Mouse (Mus musculus): ENCODE measurements around the gene Olfr1218. TPM values are rescaled to one million over a fixed set of nuclear protein-coding genes. Genes with fewer than 3 reads are reported as not detected.

Olfr1218 gene
- not detected in 2 replicates for polyA plus RNA-seq (2015; fragmentation: Nextera tagmentation; extraction: Ambion mirVana)

GRCm38 (mm10) chr2:89061087-89061486 is at the start of gene Olfr1218:
Gene Olfr1218, minus strand, starts transcription at chr2:89061187.

GRCm38 (mm10) chr2:89106735-89107134 is 45.7 kb upstream of the Olfr1218 start, which contains the start of gene Olfr1220:
Gene Olfr1220, minus strand, starts transcription at chr2:89106835.

GRCm38 (mm10) chr2:89083413-89083812 is 22.4 kb upstream of the Olfr1218 start, which contains the start of gene Olfr1219:
Gene Olfr1219, minus strand, starts transcription at chr2:89083513.

GRCm38 (mm10) chr2:89031965-89032364 is 29.0 kb downstream of the Olfr1218 start, which contains the start of gene Olfr1217:
Gene Olfr1217, minus strand, starts transcription at chr2:89032065.

GRCm38 (mm10) chr2:89018240-89018639 is 42.7 kb downstream of the Olfr1218 start, which contains the start of gene Olfr1216:
Gene Olfr1216, minus strand, starts transcription at chr2:89018340.

GRCm38 (mm10) chr2:89006873-89007272 is 54.1 kb downstream of the Olfr1218 start, which contains the start of gene Olfr1215:
Gene Olfr1215, minus strand, starts transcription at chr2:89006973.

Other genes with a start within 250 kb of the Olfr1218 start
- gene Olfr1202, start 246.7 kb downstream of the Olfr1218 start, polyA plus RNA-seq (2015; fragmentation: Nextera tagmentation; extraction: Ambion mirVana) = not detected in 2 replicates
- not detected in 2 replicates for gene Olfr1205, start 231.4 kb downstream of the Olfr1218 start, polyA plus RNA-seq (2015; fragmentation: Nextera tagmentation; extraction: Ambion mirVana)
- not detected in 2 replicates for gene Olfr1204, start 211.9 kb downstream of the Olfr1218 start, polyA plus RNA-seq (2015; fragmentation: Nextera tagmentation; extraction: Ambion mirVana)
- not detected in 2 replicates for gene Olfr1206, start 198.0 kb downstream of the Olfr1218 start, polyA plus RNA-seq (2015; fragmentation: Nextera tagmentation; extraction: Ambion mirVana)
- not detected in 2 replicates for gene Olfr1208, start 158.9 kb downstream of the Olfr1218 start, polyA plus RNA-seq (2015; fragmentation: Nextera tagmentation; extraction: Ambion mirVana)
- not detected in 2 replicates for gene Olfr1209, start 146.0 kb downstream of the Olfr1218 start, polyA plus RNA-seq (2015; fragmentation: Nextera tagmentation; extraction: Ambion mirVana)
- not detected in 2 replicates for gene Olfr1211, start 123.1 kb downstream of the Olfr1218 start, polyA plus RNA-seq (2015; fragmentation: Nextera tagmentation; extraction: Ambion mirVana)
- not detected in 2 replicates for gene Olfr1212, start 107.2 kb downstream of the Olfr1218 start, polyA plus RNA-seq (2015; fragmentation: Nextera tagmentation; extraction: Ambion mirVana)
- gene Gm13762, start 80.9 kb downstream of the Olfr1218 start, polyA plus RNA-seq (2015; fragmentation: Nextera tagmentation; extraction: Ambion mirVana) = not detected in 2 replicates
- not detected in 2 replicates for gene Olfr1214, start 68.5 kb downstream of the Olfr1218 start, polyA plus RNA-seq (2015; fragmentation: Nextera tagmentation; extraction: Ambion mirVana)
- not detected in 2 replicates for gene Olfr1215, start 54.2 kb downstream of the Olfr1218 start, polyA plus RNA-seq (2015; fragmentation: Nextera tagmentation; extraction: Ambion mirVana)
- gene Olfr1216, start 42.8 kb downstream of the Olfr1218 start, polyA plus RNA-seq (2015; fragmentation: Nextera tagmentation; extraction: Ambion mirVana) = not detected in 2 replicates
- gene Olfr1217, start 29.1 kb downstream of the Olfr1218 start, polyA plus RNA-seq (2015; fragmentation: Nextera tagmentation; extraction: Ambion mirVana) = not detected in 2 replicates
- gene Olfr1219, start 22.3 kb upstream of the Olfr1218 start, polyA plus RNA-seq (2015; fragmentation: Nextera tagmentation; extraction: Ambion mirVana) = not detected in 2 replicates
- not detected in 2 replicates for gene Olfr1220, start 45.6 kb upstream of the Olfr1218 start, polyA plus RNA-seq (2015; fragmentation: Nextera tagmentation; extraction: Ambion mirVana)
- gene Olfr1221, start 56.1 kb upstream of the Olfr1218 start, polyA plus RNA-seq (2015; fragmentation: Nextera tagmentation; extraction: Ambion mirVana) = not detected in 2 replicates
- not detected in 2 replicates for gene Olfr1222, start 71.9 kb upstream of the Olfr1218 start, polyA plus RNA-seq (2015; fragmentation: Nextera tagmentation; extraction: Ambion mirVana)
- not detected in 2 replicates for gene Olfr1223, start 90.4 kb upstream of the Olfr1218 start, polyA plus RNA-seq (2015; fragmentation: Nextera tagmentation; extraction: Ambion mirVana)
- not detected in 2 replicates for gene Olfr1224-ps1, start 102.9 kb upstream of the Olfr1218 start, polyA plus RNA-seq (2015; fragmentation: Nextera tagmentation; extraction: Ambion mirVana)
- not detected in 2 replicates for gene Olfr1225, start 113.5 kb upstream of the Olfr1218 start, polyA plus RNA-seq (2015; fragmentation: Nextera tagmentation; extraction: Ambion mirVana)
- not detected in 2 replicates for gene Olfr1226, start 138.9 kb upstream of the Olfr1218 start, polyA plus RNA-seq (2015; fragmentation: Nextera tagmentation; extraction: Ambion mirVana)
- not detected in 2 replicates for gene Olfr1228, start 192.9 kb upstream of the Olfr1218 start, polyA plus RNA-seq (2015; fragmentation: Nextera tagmentation; extraction: Ambion mirVana)
- not detected in 2 replicates for gene Olfr1229, start 226.8 kb upstream of the Olfr1218 start, polyA plus RNA-seq (2015; fragmentation: Nextera tagmentation; extraction: Ambion mirVana)
- not detected in 2 replicates for gene Olfr1230, start 236.1 kb upstream of the Olfr1218 start, polyA plus RNA-seq (2015; fragmentation: Nextera tagmentation; extraction: Ambion mirVana)
- gene Olfr1231, start 245.9 kb upstream of the Olfr1218 start, polyA plus RNA-seq (2015; fragmentation: Nextera tagmentation; extraction: Ambion mirVana) = not detected in 2 replicates

All from skeletal muscle tissue, postnatal 0 days (tissue).